Mouse (Mus musculus): ENCODE results near the gene Nrcam.

Nrcam gene

GRCm38 (mm10) chr12:44521496-44521895 is 192.8 kb downstream of the Nrcam start:
- peak; percentile 49 to 57 for DNase-seq

GRCm38 (mm10) chr12:44524621-44525565 is 196.2 kb downstream of the Nrcam start:
- peak in 1 of 2 experiments; percentile 43 for DNase-seq

- no peak for DNase-seq
Measured at GRCm38 (mm10) chr12:44528391-44529016, 199.8 kb downstream of the Nrcam start.

- DNase-seq = peak; percentile 32 to 37
Measured at GRCm38 (mm10) chr12:44532337-44533113, 203.8 kb downstream of the Nrcam start.

- no peak for DNase-seq
Measured at GRCm38 (mm10) chr12:44534100-44534633, 205.5 kb downstream of the Nrcam start.

GRCm38 (mm10) chr12:44535623-44536022 is 206.9 kb downstream of the Nrcam start:
- no peak for DNase-seq

- DNase-seq = peak; percentile 87 to 92
Measured at GRCm38 (mm10) chr12:44547721-44548369, 219.2 kb downstream of the Nrcam start.

GRCm38 (mm10) chr12:44548465-44548864 is 219.8 kb downstream of the Nrcam start:
- no peak for DNase-seq

GRCm38 (mm10) chr12:44551614-44552013 is 222.9 kb downstream of the Nrcam start:
- DNase-seq = no peak

GRCm38 (mm10) chr12:44554051-44554450 is 225.4 kb downstream of the Nrcam start:
- DNase-seq = peak; percentile 29 to 45

- peak; percentile 92 to 94 for DNase-seq
Measured at GRCm38 (mm10) chr12:44554808-44555207, 226.1 kb downstream of the Nrcam start.

- DNase-seq = no peak
Measured at GRCm38 (mm10) chr12:44560002-44560401, 231.3 kb downstream of the Nrcam start.

GRCm38 (mm10) chr12:44570070-44570469 is 241.4 kb downstream of the Nrcam start:
- peak in 1 of 2 experiments; percentile 39 for DNase-seq

GRCm38 (mm10) chr12:44572664-44573063 is 244.0 kb downstream of the Nrcam start:
- peak in 1 of 2 experiments; percentile 32 for DNase-seq

- no peak for DNase-seq
Measured at GRCm38 (mm10) chr12:44574167-44574566, 245.5 kb downstream of the Nrcam start.

- DNase-seq = peak; percentile 74 to 83
Measured at GRCm38 (mm10) chr12:44601410-44602149, 272.9 kb downstream of the Nrcam start.

- no peak for DNase-seq
Measured at GRCm38 (mm10) chr12:44602269-44602957, 273.7 kb downstream of the Nrcam start.

GRCm38 (mm10) chr12:44602958-44603331 is 274.3 kb downstream of the Nrcam start:
- DNase-seq = peak in 1 of 2 experiments; percentile 15

- peak in 1 of 2 experiments; percentile 55 for DNase-seq
Measured at GRCm38 (mm10) chr12:44617001-44617421, 288.3 kb downstream of the Nrcam start.

- DNase-seq = peak; percentile 44 to 53
Measured at GRCm38 (mm10) chr12:44617488-44617887, 288.8 kb downstream of the Nrcam start.

All from cerebellum, postnatal 25 days (tissue).